Mouse (Mus musculus) forebrain, embryonic 16.5 days (tissue): ENCODE results near the gene B3galt5. TPM values are rescaled to one million over a fixed set of nuclear protein-coding genes. Genes with fewer than 3 reads are reported as not detected.
A peak's percentile ranks its signal among the peaks of the same experiment; 100 is the strongest.

Experiments used
- ATAC-seq: fragments of 200-750 bp; cut with Nextera tagmentation; 2 replicates; pipeline ENCODE4 v1.8.0; 2017; ENCODE audit warnings: mild to moderate bottlenecking, moderate library complexity
- H3K27ac ChIP-seq: fragments of 300-500 bp; sonication (generic); 2 replicates; pipeline ENCODE4 v1.5.1; 2014; ENCODE audit warnings: low read length, control low read depth
- H3K27me3 ChIP-seq: fragments of 300-500 bp; sonication (generic); replicated peaks from 2 replicates; pipeline ENCODE4 v1.6.1; 2014; ENCODE audit warnings: low read length; ENCODE audit not compliant: control insufficient read depth, insufficient read depth
- H3K36me3 ChIP-seq: fragments of 300-500 bp; sonication (generic); 2 replicates; pipeline ENCODE4 v1.6.1; 2014; ENCODE audit not compliant: control insufficient read depth, insufficient read depth
- H3K4me1 ChIP-seq: fragments of 300-500 bp; sonication (generic); replicated peaks from 2 replicates; pipeline ENCODE4 v1.6.1; 2014; ENCODE audit warnings: low read length; ENCODE audit not compliant: control insufficient read depth, insufficient read depth
- H3K4me2 ChIP-seq: fragments of 300-500 bp; sonication (generic); 2 replicates; pipeline ENCODE4 v1.6.1; 2014; ENCODE audit warnings: mild to moderate bottlenecking, low read length, control low read depth
- H3K4me3 ChIP-seq: fragments of 300-500 bp; sonication (generic); replicated peaks from 2 replicates; pipeline ENCODE4 v1.5.1; 2014; ENCODE audit warnings: mild to moderate bottlenecking, low read length, control low read depth
- H3K9ac ChIP-seq: fragments of 300-500 bp; sonication (generic); replicated peaks from 2 replicates; pipeline ENCODE4 v1.6.1; 2014; ENCODE audit warnings: low read depth, low read length, control low read depth
- H3K9me3 ChIP-seq: fragments of 300-500 bp; sonication (generic); 2 replicates; pipeline ENCODE4 v1.6.1; 2016; ENCODE audit warnings: low read length; ENCODE audit not compliant: control insufficient read depth
- WGBS: fragments of 180-500 bp; shearing (Covaris S2); extraction: QIAGEN DNeasy Blood & Tissue Kit; methylation state at CpG from one replicate; pipeline ENCODE4 v1.1.7; 2014; 5-methylcytosine and 5-hydroxymethylcytosine counted together
- polyA plus RNA-seq: library from polyadenylated mRNA; unstranded; fragments of >200 nt; fragmentation: Nextera tagmentation; extraction: Ambion mirVana; gene quantifications from 2 replicates; pipeline ENCODE4 v1.2.1, GENCODE M21; 2015

Gene B3galt5
- polyA plus RNA-seq, 1 experiment from 2014 or later, result 2.2 TPM

- Histone ChIP-seq H3K9me3 (no peaks in the 10 kb centered on the region), H3K4me2 (no peak overlapping the region), H3K9ac (no peak overlapping the region), H3K4me1 (no peaks in the 10 kb centered on the region), H3K4me3 (no peak overlapping the region), H3K27me3 (no peaks in the 10 kb centered on the region), H3K27ac (no peak overlapping the region), H3K36me3 (no peaks in the 10 kb centered on the region)
- ATAC-seq, result no peak
- WGBS, result 96% methylated on average over 2 of the region's 2 CpGs
Observed at GRCm38 (mm10) chr16:96351520-96351919, 115.9 kb downstream of the B3galt5 start.

- H3K9ac ChIP-seq, result no peak overlapping the region
- 0 out of 2 replicates have a peak, but pooled peaks cover 2% of the 10 kb centered on the region for H3K4me1 ChIP-seq
- no peak overlapping the region for H3K4me3 ChIP-seq
- H3K27me3 ChIP-seq, result no peaks in the 10 kb centered on the region
- H3K27ac ChIP-seq, result no peak overlapping the region
- WGBS, result 82% methylated on average over 6 of the region's 6 CpGs
- no peaks in the 10 kb centered on the region for H3K36me3 ChIP-seq
- no peak overlapping the region for H3K4me2 ChIP-seq
- no peak for ATAC-seq
- H3K9me3 ChIP-seq, result no peaks in the 10 kb centered on the region
Observed at GRCm38 (mm10) chr16:96353296-96353896, 117.8 kb downstream of the B3galt5 start.

GRCm38 (mm10) chr16:96353996-96354395 is 118.4 kb downstream of the B3galt5 start:
- H3K27ac ChIP-seq, result no peak overlapping the region
- H3K27me3 ChIP-seq, result no peaks in the 10 kb centered on the region
- no peak overlapping the region for H3K9ac ChIP-seq
- H3K4me1 ChIP-seq, result 0 out of 2 replicates have a peak, but pooled peaks cover 2% of the 10 kb centered on the region
- ATAC-seq, result peak; percentile 66; the same call in 1 of the 2 replicates
- WGBS, result 39% methylated on average over 6 of the region's 6 CpGs
- H3K4me2 ChIP-seq, result peak overlapping the region; percentile 21; the same call in 1 of the 2 replicates
- peak overlapping the region; percentile 10 for H3K4me3 ChIP-seq
- no peaks in the 10 kb centered on the region for H3K36me3 ChIP-seq
- no peaks in the 10 kb centered on the region for H3K9me3 ChIP-seq

GRCm38 (mm10) chr16:96357903-96358302 is 122.3 kb downstream of the B3galt5 start:
- no peak for ATAC-seq
- no peaks in the 10 kb centered on the region for H3K27me3 ChIP-seq
- H3K4me3 ChIP-seq, result peak overlapping the region; percentile 30
- no peaks in the 10 kb centered on the region for H3K9me3 ChIP-seq
- peak overlapping the region; percentile 44 for H3K4me2 ChIP-seq
- WGBS, result 11% methylated on average over 10 of the region's 10 CpGs
- 0 out of 2 replicates have a peak, but pooled peaks cover 2% of the 10 kb centered on the region for H3K4me1 ChIP-seq
- H3K9ac ChIP-seq, result no peak overlapping the region
- H3K36me3 ChIP-seq, result no peaks in the 10 kb centered on the region
- H3K27ac ChIP-seq, result no peak overlapping the region

- Histone ChIP-seq H3K9me3 (no peaks in the 10 kb centered on the region), H3K4me2 (no peak overlapping the region), H3K36me3 (no peaks in the 10 kb centered on the region), H3K4me3 (no peak overlapping the region), H3K9ac (no peak overlapping the region), H3K27ac (no peak overlapping the region), H3K4me1 (0 out of 2 replicates have a peak, but pooled peaks cover 2% of the 10 kb centered on the region), H3K27me3 (no peaks in the 10 kb centered on the region)
- WGBS, result 85% methylated on average over 22 of the region's 22 CpGs
- no peak for ATAC-seq
Observed at GRCm38 (mm10) chr16:96361305-96362124, 125.9 kb downstream of the B3galt5 start.

GRCm38 (mm10) chr16:96362873-96363272 is 127.3 kb downstream of the B3galt5 start:
- Histone ChIP-seq H3K9ac (no peak overlapping the region), H3K27ac (no peak overlapping the region)
- WGBS, result 82% methylated on average over 4 of the region's 4 CpGs

GRCm38 (mm10) chr16:96363277-96363676 is 127.7 kb downstream of the B3galt5 start:
- no peaks in the 10 kb centered on the region for H3K9me3 ChIP-seq
- WGBS, result 79% methylated on average over 5 of the region's 5 CpGs
- no peak overlapping the region for H3K4me3 ChIP-seq
- no peaks in the 10 kb centered on the region for H3K36me3 ChIP-seq
- H3K27ac ChIP-seq, result no peak overlapping the region
- H3K9ac ChIP-seq, result no peak overlapping the region
- no peaks in the 10 kb centered on the region for H3K4me1 ChIP-seq
- H3K27me3 ChIP-seq, result no peaks in the 10 kb centered on the region
- H3K4me2 ChIP-seq, result no peak overlapping the region
- ATAC-seq, result no peak

More at GRCm38 (mm10) chr16:96362873-96363272, 127.3 kb downstream of the B3galt5 start:
- Histone ChIP-seq H3K27me3 (no peaks in the 10 kb centered on the region), H3K4me2 (no peak overlapping the region), H3K36me3 (no peaks in the 10 kb centered on the region), H3K4me1 (0 out of 2 replicates have a peak, but pooled peaks cover 1% of the 10 kb centered on the region), H3K9me3 (no peaks in the 10 kb centered on the region), H3K4me3 (no peak overlapping the region)
- no peak for ATAC-seq

GRCm38 (mm10) chr16:96364870-96365269 is 129.3 kb downstream of the B3galt5 start:
- H3K9me3 ChIP-seq, result no peaks in the 10 kb centered on the region
- no peaks in the 10 kb centered on the region for H3K27me3 ChIP-seq
- no peak for ATAC-seq
- no peak overlapping the region for H3K4me2 ChIP-seq
- 91% methylated on average over 11 of the region's 11 CpGs for WGBS
- no peak overlapping the region for H3K27ac ChIP-seq
- no peak overlapping the region for H3K9ac ChIP-seq
- H3K36me3 ChIP-seq, result no peaks in the 10 kb centered on the region
- no peak overlapping the region for H3K4me3 ChIP-seq
- no peaks in the 10 kb centered on the region for H3K4me1 ChIP-seq
